Mouse (Mus musculus): ENCODE measurements around the gene Ifna15. TPM values are rescaled to one million over a fixed set of nuclear protein-coding genes. Genes with fewer than 3 reads are reported as not detected.

Gene Ifna15
- polyA plus RNA-seq, 1 experiment from 2014 or later: not detected

Other genes with a start within 250 kb of the Ifna15 start
- 4.3 and 5.5 TPM in 2 replicates for gene Hacd4, start 119.3 kb downstream of the Ifna15 start, polyA plus RNA-seq (2015; fragmentation: Nextera tagmentation; extraction: Ambion mirVana)
- not detected in 2 replicates for gene Ifnb1, start 35.5 kb downstream of the Ifna15 start, polyA plus RNA-seq (2015; fragmentation: Nextera tagmentation; extraction: Ambion mirVana)
- gene Ifna14, start 13.6 kb upstream of the Ifna15 start, polyA plus RNA-seq (2015; fragmentation: Nextera tagmentation; extraction: Ambion mirVana): not detected in 2 replicates
- gene Ifna9, start 34.1 kb upstream of the Ifna15 start, polyA plus RNA-seq (2015; fragmentation: Nextera tagmentation; extraction: Ambion mirVana): not detected in 2 replicates
- gene Ifna12, start 45.1 kb upstream of the Ifna15 start, polyA plus RNA-seq (2015; fragmentation: Nextera tagmentation; extraction: Ambion mirVana): not detected in 2 replicates
- not detected in 2 replicates for gene C87499, start 76.2 kb upstream of the Ifna15 start, polyA plus RNA-seq (2015; fragmentation: Nextera tagmentation; extraction: Ambion mirVana)
- not detected in 2 replicates for gene Ifna13, start 86.2 kb upstream of the Ifna15 start, polyA plus RNA-seq (2015; fragmentation: Nextera tagmentation; extraction: Ambion mirVana)
- gene Ifna16, start 118.7 kb upstream of the Ifna15 start, polyA plus RNA-seq (2015; fragmentation: Nextera tagmentation; extraction: Ambion mirVana): not detected in 2 replicates
- not detected in 2 replicates for gene Ifna2, start 125.7 kb upstream of the Ifna15 start, polyA plus RNA-seq (2015; fragmentation: Nextera tagmentation; extraction: Ambion mirVana)
- gene Ifnab, start 133.1 kb upstream of the Ifna15 start, polyA plus RNA-seq (2015; fragmentation: Nextera tagmentation; extraction: Ambion mirVana): not detected in 2 replicates
- 1.0 and 1.4 TPM in 2 replicates for gene Gm26566, start 163.6 kb upstream of the Ifna15 start, polyA plus RNA-seq (2015; fragmentation: Nextera tagmentation; extraction: Ambion mirVana)
- gene Klhl9, start 164.2 kb upstream of the Ifna15 start, polyA plus RNA-seq (2015; fragmentation: Nextera tagmentation; extraction: Ambion mirVana): 95.7 and 97.8 TPM in 2 replicates
- gene Gm13271, start 196.6 kb upstream of the Ifna15 start, polyA plus RNA-seq (2015; fragmentation: Nextera tagmentation; extraction: Ambion mirVana): not detected in 2 replicates
- 0.18 TPM in 1 of 2 replicates, not detected in the other for gene Gm13283, start 201.9 kb upstream of the Ifna15 start, polyA plus RNA-seq (2015; fragmentation: Nextera tagmentation; extraction: Ambion mirVana)
- gene Gm13290, start 215.6 kb upstream of the Ifna15 start, polyA plus RNA-seq (2015; fragmentation: Nextera tagmentation; extraction: Ambion mirVana): not detected in 2 replicates
- not detected in 2 replicates for gene Gm13289, start 218.7 kb upstream of the Ifna15 start, polyA plus RNA-seq (2015; fragmentation: Nextera tagmentation; extraction: Ambion mirVana)
- not detected in 2 replicates for gene Gm13272, start 221.6 kb upstream of the Ifna15 start, polyA plus RNA-seq (2015; fragmentation: Nextera tagmentation; extraction: Ambion mirVana)
- not detected in 2 replicates for gene Ifnz, start 223.9 kb upstream of the Ifna15 start, polyA plus RNA-seq (2015; fragmentation: Nextera tagmentation; extraction: Ambion mirVana)
- not detected in 2 replicates for gene Gm13276, start 227.5 kb upstream of the Ifna15 start, polyA plus RNA-seq (2015; fragmentation: Nextera tagmentation; extraction: Ambion mirVana)
- gene Gm13277, start 230.4 kb upstream of the Ifna15 start, polyA plus RNA-seq (2015; fragmentation: Nextera tagmentation; extraction: Ambion mirVana): not detected in 2 replicates
- gene Gm13278, start 233.3 kb upstream of the Ifna15 start, polyA plus RNA-seq (2015; fragmentation: Nextera tagmentation; extraction: Ambion mirVana): not detected in 2 replicates
- gene Gm13275, start 236.2 kb upstream of the Ifna15 start, polyA plus RNA-seq (2015; fragmentation: Nextera tagmentation; extraction: Ambion mirVana): not detected in 2 replicates
- not detected in 2 replicates for gene Gm13279, start 239.2 kb upstream of the Ifna15 start, polyA plus RNA-seq (2015; fragmentation: Nextera tagmentation; extraction: Ambion mirVana)
- gene Gm13285, start 241.4 kb upstream of the Ifna15 start, polyA plus RNA-seq (2015; fragmentation: Nextera tagmentation; extraction: Ambion mirVana): 0.38 TPM in 1 of 2 replicates, not detected in the other
- not detected in 2 replicates for gene Gm13287, start 245.0 kb upstream of the Ifna15 start, polyA plus RNA-seq (2015; fragmentation: Nextera tagmentation; extraction: Ambion mirVana)
- gene Gm13288, start 247.3 kb upstream of the Ifna15 start, polyA plus RNA-seq (2015; fragmentation: Nextera tagmentation; extraction: Ambion mirVana): not detected in 2 replicates

All from neural tube, embryonic 15.5 days (tissue).